Mouse (Mus musculus) limb, embryonic 11.5 days (tissue): Measurements from ENCODE around the gene Pak6. TPM values are rescaled to one million over a fixed set of nuclear protein-coding genes. Genes with fewer than 3 reads are reported as not detected.

Experiments used
- ATAC-seq: fragments of 200-750 bp; cut with Nextera tagmentation; 2 replicates; pipeline ENCODE4 v1.8.0; 2017; ENCODE audit warnings: low read depth; ENCODE audit not compliant: insufficient number of reproducible peaks, low FRiP score, low TSS enrichment
- DNase-seq: peaks from one replicate; pipeline ENCODE4 v3.0.0-alpha.2; 2015; ENCODE audit warnings: low spot score
- H3K27ac ChIP-seq: fragments of 300-500 bp; sonication (generic); replicated peaks from 2 replicates; pipeline ENCODE4 v1.5.1; 2014; ENCODE audit warnings: low read depth, mild to moderate bottlenecking, low read length
- H3K27me3 ChIP-seq: fragments of 300-500 bp; sonication (generic); 2 replicates; pipeline ENCODE4 v1.6.1; 2014; ENCODE audit warnings: mild to moderate bottlenecking, low read length, mixed read lengths; ENCODE audit not compliant: control insufficient read depth, insufficient read depth
- H3K36me3 ChIP-seq: fragments of 300-500 bp; sonication (generic); 2 replicates; pipeline ENCODE4 v1.6.1; 2014; ENCODE audit warnings: mild to moderate bottlenecking, low read length, moderate library complexity, mixed read lengths; ENCODE audit not compliant: control insufficient read depth, insufficient read depth
- H3K4me1 ChIP-seq: fragments of 300-500 bp; sonication (generic); 2 replicates; pipeline ENCODE4 v1.6.1; 2014; ENCODE audit warnings: low read length, mixed read lengths; ENCODE audit not compliant: control insufficient read depth, insufficient read depth
- H3K4me2 ChIP-seq: fragments of 300-500 bp; sonication (generic); 2 replicates; pipeline ENCODE4 v1.6.1; 2014; ENCODE audit warnings: low read depth, mild to moderate bottlenecking, moderate library complexity; ENCODE audit not compliant: severe bottlenecking
- H3K4me3 ChIP-seq: fragments of 300-500 bp; sonication (generic); 2 replicates; pipeline ENCODE4 v1.5.1; 2014; ENCODE audit warnings: low read depth, low read length
- H3K9ac ChIP-seq: fragments of 300-500 bp; sonication (generic); 2 replicates; pipeline ENCODE4 v1.6.1; 2014; ENCODE audit warnings: mild to moderate bottlenecking, low read length
- H3K9me3 ChIP-seq: fragments of 300-500 bp; sonication (generic); 2 replicates; pipeline ENCODE4 v1.6.1; 2016; ENCODE audit warnings: low read length; ENCODE audit not compliant: control insufficient read depth
- WGBS: fragments of 180-500 bp; shearing (Covaris S2); extraction: QIAGEN DNeasy Blood & Tissue Kit; methylation state at CpG from one replicate; pipeline ENCODE4 v1.1.7; 2014; 5-methylcytosine and 5-hydroxymethylcytosine counted together
- polyA plus RNA-seq: library from polyadenylated mRNA; unstranded; fragments of >200 nt; fragmentation: Nextera tagmentation; extraction: Ambion mirVana; gene quantifications from 2 replicates; pipeline ENCODE4 v1.2.1, GENCODE M21; 2014

The Pak6 gene
- polyA plus RNA-seq, 1 experiment from 2014 or later, result 0.33 TPM

DNA sequence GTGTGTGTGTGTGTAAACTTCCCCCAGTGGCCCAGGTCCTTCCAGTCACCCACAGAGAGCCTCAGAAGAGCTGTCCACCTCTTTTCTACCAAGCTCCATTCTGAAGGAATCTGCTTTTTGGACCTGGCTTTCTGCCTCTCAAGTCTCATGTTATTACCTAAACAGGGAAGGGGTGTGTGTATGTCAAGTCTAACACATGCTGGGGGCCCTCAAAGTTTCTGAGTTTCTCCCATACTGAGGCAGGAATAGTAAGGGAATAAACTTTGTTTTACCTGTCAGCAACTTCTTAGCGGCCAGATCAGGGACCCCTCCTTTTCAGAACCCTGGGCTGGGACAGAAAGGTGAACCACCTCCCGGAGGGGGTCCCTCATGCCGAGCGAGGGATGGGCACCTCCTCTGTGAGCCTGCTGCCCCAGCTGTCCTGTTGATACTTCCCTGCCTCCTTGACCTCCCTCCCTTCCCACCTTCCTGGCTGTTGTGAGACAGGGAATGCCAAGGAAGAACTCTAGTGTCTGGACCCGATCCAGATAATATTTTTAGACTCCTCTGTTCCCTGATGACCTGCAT lies 34.3 kb downstream of the Pak6 start:
- no peak overlapping the region for H3K27ac ChIP-seq
- DNase-seq (no peak), ATAC-seq (no peak)
- no peak overlapping the region for H3K4me3 ChIP-seq
- no peaks in the 10 kb centered on the region for H3K9me3 ChIP-seq
- WGBS, result 28% methylated on average over 5 of the region's 5 CpGs
- no peaks in the 10 kb centered on the region for H3K36me3 ChIP-seq
- H3K4me1 ChIP-seq, result peaks cover 6% of the 10 kb centered on the region
- H3K27me3 ChIP-seq, result peaks cover 51% of the 10 kb centered on the region
- H3K4me2 ChIP-seq, result no peak overlapping the region
- no peak overlapping the region for H3K9ac ChIP-seq

DNA sequence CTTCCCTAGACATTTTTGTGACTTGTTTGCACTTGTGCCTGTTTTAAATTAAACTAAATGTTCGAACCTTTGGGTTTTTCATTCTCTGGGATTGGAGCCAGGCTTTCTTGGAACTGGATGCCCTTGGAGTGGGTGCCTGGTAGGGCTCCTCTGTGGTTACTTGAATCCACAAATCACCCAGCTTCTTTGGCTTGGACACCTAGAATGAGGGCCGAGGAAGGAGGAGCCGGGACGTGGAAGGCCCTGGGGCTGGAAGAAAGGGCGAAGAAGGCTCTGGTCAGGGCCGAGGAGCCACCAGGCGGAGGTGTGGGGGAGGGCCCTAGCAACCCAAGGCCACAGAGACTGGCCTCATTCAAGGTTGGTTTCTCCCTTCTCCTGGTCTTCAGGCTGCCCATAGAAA lies 34.9 kb downstream of the Pak6 start:
- Histone ChIP-seq H3K9me3 (no peaks in the 10 kb centered on the region), H3K4me2 (no peak overlapping the region), H3K36me3 (no peaks in the 10 kb centered on the region), H3K4me3 (no peak overlapping the region), H3K27me3 (peaks cover 57% of the 10 kb centered on the region), H3K27ac (no peak overlapping the region), H3K9ac (no peak overlapping the region), H3K4me1 (peaks cover 11% of the 10 kb centered on the region)
- no peak for DNase-seq
- ATAC-seq, result no peak
- 30% methylated on average over 7 of the region's 7 CpGs for WGBS

DNA sequence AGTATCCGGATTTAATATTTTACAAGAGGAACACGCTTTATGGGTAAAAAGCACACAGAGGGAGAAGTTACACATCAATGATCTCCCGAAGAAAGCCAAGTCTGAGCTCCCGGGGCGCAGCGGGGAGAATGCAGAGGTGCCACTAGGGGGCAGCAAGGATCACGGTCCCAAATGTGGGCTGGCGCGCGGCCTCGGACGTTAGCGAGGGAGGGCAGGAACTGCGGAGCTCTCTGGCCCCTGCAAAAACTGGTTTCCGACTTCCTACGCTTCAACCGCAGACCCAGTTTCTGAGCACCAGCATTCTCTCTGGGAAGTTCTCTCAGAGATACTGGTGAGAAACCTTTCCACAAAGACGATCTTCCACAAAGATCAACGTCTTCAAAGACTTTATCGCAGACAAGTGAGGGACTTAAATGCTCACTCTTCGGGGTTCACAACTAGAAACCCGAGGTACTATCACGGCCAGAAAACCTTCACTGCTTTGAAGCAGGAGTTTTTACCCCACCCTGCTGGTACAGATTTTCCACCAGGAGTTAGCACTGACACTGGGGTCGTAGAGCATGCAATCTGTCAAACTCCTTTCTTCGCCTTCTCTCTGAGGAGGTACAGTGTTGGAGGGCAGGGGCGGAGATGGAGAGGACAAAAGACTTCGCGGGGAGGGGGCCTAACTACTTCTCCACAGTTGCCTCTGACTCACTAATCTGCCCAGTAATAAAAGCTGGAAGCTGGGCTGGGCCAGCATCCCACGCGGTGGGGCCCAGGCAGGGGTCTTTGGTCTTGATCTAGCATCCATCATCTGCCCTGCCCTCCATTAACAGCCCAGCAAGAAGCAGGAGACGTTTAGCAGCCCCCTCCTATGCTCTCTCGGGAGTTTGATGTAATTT lies 37.3 kb downstream of the Pak6 start:
- ATAC-seq (no peak), DNase-seq (peak; percentile 91)
- Histone ChIP-seq H3K9ac (no peak overlapping the region), H3K27ac (no peak overlapping the region), H3K4me1 (peaks cover 26% of the 10 kb centered on the region), H3K9me3 (no peaks in the 10 kb centered on the region), H3K27me3 (peaks cover 82% of the 10 kb centered on the region), H3K36me3 (no peaks in the 10 kb centered on the region), H3K4me3 (peak overlapping the region; percentile 12), H3K4me2 (peak overlapping the region; percentile 28; the same call in 1 of the 2 replicates)
- 2% methylated on average over 32 of the region's 32 CpGs for WGBS

DNA sequence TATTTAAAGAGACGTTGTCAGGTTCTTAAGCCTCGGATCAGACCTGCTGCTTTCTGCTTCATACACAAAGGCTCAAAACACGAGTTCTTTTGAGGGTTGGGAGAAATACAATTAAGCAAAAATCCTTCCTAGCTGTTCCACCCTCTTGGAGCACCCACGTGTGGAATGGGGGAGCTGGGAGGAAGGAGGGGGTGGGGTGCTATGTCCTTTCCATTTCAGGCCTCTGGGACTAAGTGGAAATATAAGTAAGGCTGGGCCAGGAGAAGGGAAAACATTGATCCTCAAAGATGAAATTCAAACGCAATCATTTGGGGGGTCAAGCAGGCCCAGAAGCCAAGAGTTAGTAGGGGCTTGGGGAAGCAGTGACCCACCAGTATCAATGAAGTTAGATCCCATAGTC lies 38.1 kb downstream of the Pak6 start:
- no peak overlapping the region for H3K9ac ChIP-seq
- DNase-seq, result peak; percentile 42
- peaks cover 84% of the 10 kb centered on the region for H3K27me3 ChIP-seq
- no peak overlapping the region for H3K4me3 ChIP-seq
- ATAC-seq, result no peak
- H3K4me2 ChIP-seq, result no peak overlapping the region
- H3K27ac ChIP-seq, result no peak overlapping the region
- no peaks in the 10 kb centered on the region for H3K36me3 ChIP-seq
- 9% methylated on average over 5 of the region's 5 CpGs for WGBS
- H3K4me1 ChIP-seq, result peaks cover 26% of the 10 kb centered on the region
- H3K9me3 ChIP-seq, result no peaks in the 10 kb centered on the region

DNA sequence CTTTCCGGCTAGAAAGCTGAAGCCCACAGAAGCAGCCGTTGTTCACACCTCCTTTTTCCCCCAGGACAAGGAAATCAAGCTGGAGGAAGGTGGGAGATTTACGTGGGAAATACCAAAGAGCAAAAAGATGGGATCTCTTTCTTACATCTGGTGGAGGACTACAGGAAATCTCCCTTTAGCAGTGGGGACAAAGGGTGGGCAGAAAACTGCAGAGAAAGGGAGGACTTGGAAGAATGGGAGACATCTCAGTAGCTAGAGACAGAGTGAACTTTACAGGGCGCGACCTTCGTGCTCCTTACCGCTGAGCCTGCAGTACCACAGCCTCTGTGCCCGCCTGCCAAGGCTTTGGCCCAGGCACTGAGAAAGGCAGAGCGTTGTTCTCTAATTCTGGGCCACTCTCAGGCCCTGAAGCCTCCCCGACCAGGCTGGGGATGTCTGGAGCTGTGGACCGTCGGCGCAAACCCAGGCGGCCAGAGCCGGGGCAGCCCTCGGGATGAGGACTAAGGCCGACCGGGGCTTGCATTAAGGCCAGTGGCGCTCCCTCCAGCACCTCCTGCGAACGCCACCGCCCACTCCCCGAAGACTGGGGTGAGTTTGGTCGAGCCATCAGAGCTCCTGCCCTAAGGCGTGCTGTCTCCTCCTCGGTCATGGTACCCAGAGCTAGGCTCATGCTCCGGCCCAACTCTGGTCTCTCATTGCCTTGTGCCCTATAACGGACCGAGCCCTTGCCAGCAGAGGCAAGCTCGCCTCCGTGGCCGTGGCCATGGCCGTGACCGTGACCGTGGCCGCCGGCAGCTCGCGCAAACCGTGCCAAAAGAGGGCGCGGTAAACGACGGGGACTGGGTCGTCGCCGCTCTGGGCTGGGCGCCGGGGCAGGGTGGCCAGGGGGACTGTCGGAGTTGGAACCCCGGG lies 39.1 kb downstream of the Pak6 start:
- 1% methylated on average over 51 of the region's 51 CpGs for WGBS
- H3K4me2 ChIP-seq, result peak overlapping the region; percentile 60
- H3K36me3 ChIP-seq, result no peaks in the 10 kb centered on the region
- peak; percentile 61 for DNase-seq
- H3K9ac ChIP-seq, result no peak overlapping the region
- ATAC-seq, result no peak
- H3K9me3 ChIP-seq, result no peaks in the 10 kb centered on the region
- no peak overlapping the region for H3K27ac ChIP-seq
- H3K4me3 ChIP-seq, result peak overlapping the region; percentile 35
- peaks cover 84% of the 10 kb centered on the region for H3K27me3 ChIP-seq
- H3K4me1 ChIP-seq, result peaks cover 31% of the 10 kb centered on the region

DNA sequence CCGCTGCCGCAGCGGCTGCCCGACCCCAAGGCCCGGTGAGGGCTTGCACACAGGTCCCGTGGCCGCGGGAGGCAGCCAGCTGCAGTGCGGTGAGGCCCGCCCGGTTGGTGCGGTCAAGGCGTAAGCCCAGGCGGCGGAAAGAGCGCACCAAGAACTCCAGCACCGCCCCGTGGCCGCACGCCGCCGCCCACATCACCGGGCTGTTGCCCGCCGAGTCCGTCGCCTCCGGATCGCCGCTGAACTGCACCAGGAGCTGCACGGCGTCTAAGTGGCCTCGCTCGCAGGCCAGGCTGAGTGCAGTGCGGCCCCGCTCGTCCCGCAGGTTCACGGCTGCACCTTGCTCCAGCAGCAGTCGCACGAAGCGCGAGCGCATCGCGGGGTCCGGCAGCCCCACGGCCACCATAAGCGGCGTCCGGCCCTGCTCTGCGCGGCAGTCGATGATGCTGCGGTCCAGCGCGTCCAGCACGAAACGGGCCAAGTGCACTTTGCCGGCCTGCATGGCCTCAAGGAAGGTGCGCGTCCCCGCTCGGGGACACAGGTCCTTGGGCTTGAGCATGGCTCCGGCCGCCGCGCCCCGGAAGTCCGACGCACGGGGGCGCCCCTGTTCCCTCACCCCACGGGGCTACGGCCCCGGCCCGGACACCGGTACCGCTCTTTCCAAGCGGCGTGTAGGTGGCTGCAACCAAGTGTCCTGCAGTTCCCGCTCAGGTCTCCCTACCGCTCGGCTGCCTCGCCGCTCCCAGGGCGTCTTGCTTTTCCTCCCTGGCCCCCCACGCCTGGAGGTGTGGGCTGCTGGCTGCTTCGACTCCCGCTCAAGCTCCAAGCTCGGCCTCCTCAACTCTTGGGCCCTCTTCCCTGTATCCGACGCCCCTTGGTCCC lies 40.0 kb downstream of the Pak6 start:
- Histone ChIP-seq H3K4me3 (peak overlapping the region; percentile 35), H3K27ac (no peak overlapping the region), H3K4me1 (peaks cover 31% of the 10 kb centered on the region), H3K9me3 (no peaks in the 10 kb centered on the region), H3K4me2 (peak overlapping the region; percentile 60), H3K27me3 (peaks cover 87% of the 10 kb centered on the region), H3K9ac (peak overlapping the region; percentile 27; the same call in 1 of the 2 replicates), H3K36me3 (no peaks in the 10 kb centered on the region)
- 1% methylated on average over 93 of the region's 93 CpGs for WGBS
- DNase-seq, result peak; percentile 68
- ATAC-seq, result 0 out of 2 replicates have a peak, but pooled peaks have one; percentile 23

DNA sequence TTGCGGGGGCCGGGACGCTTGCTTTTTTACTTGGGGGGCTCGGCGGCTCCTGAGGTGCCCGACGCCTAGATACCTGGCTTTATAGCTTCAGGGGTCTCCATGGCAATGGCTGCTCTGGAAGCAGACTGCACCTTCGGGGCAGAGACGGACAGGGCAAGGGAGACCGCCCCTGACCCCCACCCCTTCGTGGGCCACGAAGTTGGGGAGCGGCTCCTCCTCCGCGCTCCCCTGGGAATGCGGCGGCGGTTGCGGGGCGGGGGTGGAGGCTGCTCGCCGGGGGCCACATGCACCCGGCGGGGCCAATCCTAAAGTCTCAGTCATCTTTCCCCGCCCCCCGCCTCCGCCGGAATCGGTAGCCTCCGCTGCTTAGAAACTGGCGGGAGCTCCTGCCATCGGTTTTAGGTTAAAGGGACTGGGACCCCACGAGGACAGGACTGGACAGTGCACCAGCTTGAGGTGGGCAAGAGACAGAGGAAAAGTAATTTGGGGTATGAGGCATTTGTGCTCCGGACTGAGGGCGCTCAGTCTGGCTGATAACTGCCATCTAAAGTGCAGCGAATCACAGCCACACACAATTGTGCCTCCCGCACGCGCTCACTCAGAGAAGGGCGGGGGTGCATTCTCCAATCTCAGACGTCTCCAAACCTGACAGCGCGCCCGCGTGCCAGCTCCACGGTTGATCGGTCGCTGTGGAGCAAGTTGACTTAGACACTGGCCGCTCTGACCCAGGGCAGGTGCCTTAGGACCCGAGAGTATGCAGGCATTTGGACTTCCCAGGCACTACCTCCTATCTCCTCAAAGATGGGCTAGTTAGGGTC lies 41.0 kb downstream of the Pak6 start, which contains the start of gene Ankrd63:
Gene Ankrd63 (minus strand): TSS at position 51 of the 818 bp plus-strand sequence.
- DNase-seq, result peak; percentile 47
- 1% methylated on average over 50 of the region's 50 CpGs for WGBS

More for the DNA sequence above, 41.0 kb downstream of the Pak6 start, which contains the start of gene Ankrd63:
- Histone ChIP-seq H3K4me3 (peak within 1 kb of the TSS; percentile 35), H3K9me3 (no peaks in the 10 kb centered on the region), H3K27me3 (peaks cover 93% of the 10 kb centered on the region), H3K9ac (peak within 1 kb of the TSS; percentile 27; the same call in 1 of the 2 replicates), H3K4me1 (peaks cover 31% of the 10 kb centered on the region), H3K4me2 (peak within 1 kb of the TSS; percentile 60), H3K27ac (no peak within 1 kb of the TSS), H3K36me3 (no peaks in the 10 kb centered on the region)
- no peak for ATAC-seq
